Mouse (Mus musculus) bone marrow, adult 2 months (tissue): Measurements from ENCODE around the gene Prss12. TPM values are rescaled to one million over a fixed set of nuclear protein-coding genes. Genes with fewer than 3 reads are reported as not detected.

Experiments used
- H3K27ac ChIP-seq: fragments of 200-500 bp; 2 replicates; pipeline ENCODE4 v1.5.1; 2012; ENCODE audit warnings: low read depth, mild to moderate bottlenecking, control low read depth, inconsistent platforms, low read length; ENCODE audit not compliant: control insufficient read depth, poor library complexity, insufficient read depth
- H3K4me1 ChIP-seq: fragments of 200-500 bp; 2 replicates; pipeline ENCODE4 v1.6.1; 2011; ENCODE audit warnings: low read length; ENCODE audit not compliant: control insufficient read depth, insufficient read depth
- H3K4me3 ChIP-seq: fragments of 200-500 bp; replicated peaks from 2 replicates; pipeline ENCODE3; 2011; ENCODE audit warnings: mild to moderate bottlenecking, low read depth, low read length, control low read depth; ENCODE audit not compliant: control insufficient read depth
- CTCF ChIP-seq: fragments of 200-500 bp; IDR thresholded peaks from 2 replicates; pipeline ENCODE4 v1.5.1; 2011; ENCODE audit warnings: low read length, control low read depth; ENCODE audit not compliant: control insufficient read depth, insufficient read depth
- POLR2A ChIP-seq: fragments of 200-500 bp; IDR thresholded peaks from 2 replicates; pipeline ENCODE4 v1.6.1; 2011; ENCODE audit warnings: low read depth, mild to moderate bottlenecking, control low read depth, low read length, borderline replicate concordance; ENCODE audit not compliant: control insufficient read depth
- WGBS: fragments of 180-500 bp; shearing (Covaris S2); methylation state at CpG from one replicate; pipeline ENCODE4 v1.1.7; 2018; 5-methylcytosine and 5-hydroxymethylcytosine counted together
- polyA plus RNA-seq: library from polyadenylated mRNA; stranded (reverse); fragments of >200 nt; gene quantifications from 2 replicates; pipeline ENCODE4 v1.2.4, GENCODE M21; 2011; ENCODE audit warnings: low replicate concordance; ENCODE audit not compliant: missing spikeins, insufficient read depth, insufficient read length

The Prss12 gene
- polyA plus RNA-seq, 1 experiment = 0.57 TPM

GRCm38 (mm10) chr3:123450107-123450506 lies 3.4 kb downstream of the Prss12 start:
- WGBS = 73% methylated on average over 6 of the region's 6 CpGs
- Histone ChIP-seq H3K4me1 (no peaks in the 10 kb centered on the region), H3K4me3 (no peak overlapping the region), H3K27ac (no peak overlapping the region)
- TF ChIP-seq CTCF = no peak
- no peak for TF ChIP-seq POLR2A

- no peak overlapping the region for H3K4me3 ChIP-seq
- whole genome bisulfite sequencing = 60% methylated on average over 6 of the region's 6 CpGs
- TF ChIP-seq CTCF = no peak
- no peak for TF ChIP-seq POLR2A
- H3K27ac ChIP-seq = no peak overlapping the region
- no peaks in the 10 kb centered on the region for H3K4me1 ChIP-seq
Measured at GRCm38 (mm10) chr3:123452904-123453303, 6.2 kb downstream of the Prss12 start.

- Histone ChIP-seq H3K4me1 (no peaks in the 10 kb centered on the region; the same call in 1 of the 2 replicates), H3K27ac (no peak overlapping the region), H3K4me3 (no peak overlapping the region)
- 31% methylated on average over 1 of the region's 1 CpGs for WGBS
- TF ChIP-seq CTCF (no peak), POLR2A (no peak)
Measured at GRCm38 (mm10) chr3:123459492-123459891, 12.8 kb downstream of the Prss12 start.

GRCm38 (mm10) chr3:123460436-123460835 lies 13.7 kb downstream of the Prss12 start:
- TF ChIP-seq CTCF (no peak), POLR2A (no peak)
- 78% methylated on average over 1 of the region's 1 CpGs for WGBS
- no peak overlapping the region for H3K27ac ChIP-seq

GRCm38 (mm10) chr3:123462264-123462663 lies 15.6 kb downstream of the Prss12 start:
- TF ChIP-seq POLR2A (no peak), CTCF (no peak)
- H3K4me1 ChIP-seq = no peaks in the 10 kb centered on the region; the same call in 1 of the 2 replicates
- no peak overlapping the region for H3K27ac ChIP-seq
- H3K4me3 ChIP-seq = no peak overlapping the region
- WGBS = 66% methylated on average over 6 of the region's 6 CpGs

More at GRCm38 (mm10) chr3:123460436-123460835, 13.7 kb downstream of the Prss12 start:
- Histone ChIP-seq H3K4me3 (no peak overlapping the region), H3K4me1 (no peaks in the 10 kb centered on the region; the same call in 1 of the 2 replicates)

GRCm38 (mm10) chr3:123476833-123477232 lies 30.1 kb downstream of the Prss12 start:
- no peak overlapping the region for H3K4me3 ChIP-seq
- no peak for TF ChIP-seq POLR2A
- 76% methylated on average over 3 of the region's 3 CpGs for WGBS
- H3K4me1 ChIP-seq = no peaks in the 10 kb centered on the region
- no peak overlapping the region for H3K27ac ChIP-seq

- no peaks in the 10 kb centered on the region for H3K4me1 ChIP-seq
- no peak overlapping the region for H3K4me3 ChIP-seq
- TF ChIP-seq CTCF (no peak), POLR2A (no peak)
- H3K27ac ChIP-seq = no peak overlapping the region
- 31% methylated on average over 6 of the region's 6 CpGs for WGBS
Measured at GRCm38 (mm10) chr3:123481266-123481665, 34.6 kb downstream of the Prss12 start.

- WGBS = 68% methylated on average over 1 of the region's 1 CpGs
- TF ChIP-seq POLR2A (no peak), CTCF (no peak)
- Histone ChIP-seq H3K4me1 (no peaks in the 10 kb centered on the region), H3K27ac (no peak overlapping the region), H3K4me3 (no peak overlapping the region)
Measured at GRCm38 (mm10) chr3:123491814-123492213, 45.1 kb downstream of the Prss12 start.

GRCm38 (mm10) chr3:123493163-123493562 lies 46.5 kb downstream of the Prss12 start:
- TF ChIP-seq POLR2A (no peak), CTCF (no peak)
- WGBS = 91% methylated on average over 3 of the region's 3 CpGs
- H3K4me1 ChIP-seq = no peaks in the 10 kb centered on the region
- no peak overlapping the region for H3K27ac ChIP-seq
- no peak overlapping the region for H3K4me3 ChIP-seq
